Mouse (Mus musculus) gonadal fat pad, adult 2 months (tissue): ENCODE results near the gene Myo5c. TPM values are rescaled to one million over a fixed set of nuclear protein-coding genes. Genes with fewer than 3 reads are reported as not detected.
"Not testable (repeated sequence)": the region's sequence is repeated elsewhere in the genome, so short reads cannot be mapped to it uniquely, and the experiment has no call there.

Source experiments
- DNase-seq: peaks from one replicate; pipeline ENCODE4 v3.0.0-alpha.2; 2012; ENCODE audit warnings: low read depth
- polyA plus RNA-seq: library from polyadenylated mRNA; depleted of rRNA; stranded (reverse); fragments of >200 nt; gene quantifications from 2 replicates; pipeline ENCODE4 v1.2.3, GENCODE M21; 2012

Gene Myo5c
- polyA plus RNA-seq, 1 experiment, result 2.2 TPM

- DNase-seq, result no peak
These were observed 12.0 kb downstream of the Myo5c start for GRCm38 (mm10) chr9:75243730-75244406.

GRCm38 (mm10) chr9:75244527-75244926 lies 12.7 kb downstream of the Myo5c start:
- DNase-seq, result no peak

- DNase-seq, result no peak
These were observed 14.5 kb downstream of the Myo5c start for GRCm38 (mm10) chr9:75246080-75246930.

- DNase-seq, result no peak
These were observed 16.1 kb downstream of the Myo5c start for GRCm38 (mm10) chr9:75247870-75248269.

- no peak for DNase-seq
These were observed 16.5 kb downstream of the Myo5c start for GRCm38 (mm10) chr9:75248359-75248758.

GRCm38 (mm10) chr9:75248874-75249273 lies 17.1 kb downstream of the Myo5c start:
- DNase-seq, result no peak

- DNase-seq, result not testable (repeated sequence)
These were observed 21.3 kb downstream of the Myo5c start for GRCm38 (mm10) chr9:75253158-75253557.

- no peak for DNase-seq
These were observed 21.9 kb downstream of the Myo5c start for GRCm38 (mm10) chr9:75253766-75254165.

- no peak for DNase-seq
These were observed 22.6 kb downstream of the Myo5c start for GRCm38 (mm10) chr9:75254196-75254955.

- no peak for DNase-seq
These were observed 24.2 kb downstream of the Myo5c start for GRCm38 (mm10) chr9:75255820-75256545.

GRCm38 (mm10) chr9:75258792-75259191 lies 27.0 kb downstream of the Myo5c start:
- DNase-seq, result no peak

- DNase-seq, result no peak
These were observed 27.8 kb downstream of the Myo5c start for GRCm38 (mm10) chr9:75259656-75260055.

- no peak for DNase-seq
These were observed 29.6 kb downstream of the Myo5c start for GRCm38 (mm10) chr9:75261332-75261872.

GRCm38 (mm10) chr9:75262235-75262826 lies 30.5 kb downstream of the Myo5c start:
- DNase-seq, result no peak

GRCm38 (mm10) chr9:75264008-75264718 lies 32.3 kb downstream of the Myo5c start:
- DNase-seq, result no peak

GRCm38 (mm10) chr9:75267147-75267546 lies 35.3 kb downstream of the Myo5c start:
- DNase-seq, result no peak

- DNase-seq, result no peak
These were observed 38.6 kb downstream of the Myo5c start for GRCm38 (mm10) chr9:75270382-75270781.

- DNase-seq, result no peak
These were observed 39.7 kb downstream of the Myo5c start for GRCm38 (mm10) chr9:75271539-75271938.

GRCm38 (mm10) chr9:75273646-75274045 lies 41.8 kb downstream of the Myo5c start:
- no peak for DNase-seq

GRCm38 (mm10) chr9:75274486-75274885 lies 42.7 kb downstream of the Myo5c start:
- no peak for DNase-seq
